Mouse (Mus musculus): ENCODE results near the gene Cacnb3.
"Not testable (repeated sequence)": the region's sequence is repeated elsewhere in the genome, so short reads cannot be mapped to it uniquely, and the experiment has no call there.

Gene Cacnb3

GRCm38 (mm10) chr15:98630540-98630939, at the start of gene Cacnb3:
Cacnb3 (plus strand) TSS chr15:98630840.
- no peak for DNase-seq (ENCODE audit: low spot score in 2 of 2)

- DNase-seq (ENCODE audit: low spot score in 2 of 2), result no peak
Observed at GRCm38 (mm10) chr15:98582410-98582809, 48.2 kb upstream of the Cacnb3 start.

GRCm38 (mm10) chr15:98582996-98583395, 47.6 kb upstream of the Cacnb3 start:
- no peak for DNase-seq (ENCODE audit: low spot score in 2 of 2)

GRCm38 (mm10) chr15:98585421-98585820, 45.2 kb upstream of the Cacnb3 start:
- DNase-seq (ENCODE audit: low spot score in 2 of 2), result no peak

GRCm38 (mm10) chr15:98586141-98586540, 44.5 kb upstream of the Cacnb3 start:
- DNase-seq (ENCODE audit: low spot score in 2 of 2), result not testable (repeated sequence)

- no peak for DNase-seq (ENCODE audit: low spot score in 2 of 2)
Observed at GRCm38 (mm10) chr15:98587751-98588150, 42.9 kb upstream of the Cacnb3 start.

- no peak for DNase-seq (ENCODE audit: low spot score in 2 of 2)
Observed at GRCm38 (mm10) chr15:98589640-98590336, 40.9 kb upstream of the Cacnb3 start.

GRCm38 (mm10) chr15:98591396-98591795, 39.2 kb upstream of the Cacnb3 start:
- no peak for DNase-seq (ENCODE audit: low spot score in 2 of 2)

GRCm38 (mm10) chr15:98594193-98594592, 36.4 kb upstream of the Cacnb3 start:
- no peak for DNase-seq (ENCODE audit: low spot score in 2 of 2)

GRCm38 (mm10) chr15:98595049-98595448, 35.6 kb upstream of the Cacnb3 start:
- no peak for DNase-seq (ENCODE audit: low spot score in 2 of 2)

GRCm38 (mm10) chr15:98596609-98597008, 34.0 kb upstream of the Cacnb3 start:
- no peak for DNase-seq (ENCODE audit: low spot score in 2 of 2)

- DNase-seq (ENCODE audit: low spot score in 2 of 2), result no peak
Observed at GRCm38 (mm10) chr15:98600036-98600709, 30.5 kb upstream of the Cacnb3 start.

- DNase-seq (ENCODE audit: low spot score in 2 of 2), result no peak
Observed at GRCm38 (mm10) chr15:98601832-98602190, 28.8 kb upstream of the Cacnb3 start.

- no peak for DNase-seq (ENCODE audit: low spot score in 2 of 2)
Observed at GRCm38 (mm10) chr15:98602191-98602881, 28.3 kb upstream of the Cacnb3 start.

- DNase-seq (ENCODE audit: low spot score in 2 of 2), result no peak
Observed at GRCm38 (mm10) chr15:98602921-98603458, 27.6 kb upstream of the Cacnb3 start.

GRCm38 (mm10) chr15:98604041-98604575, 26.5 kb upstream of the Cacnb3 start:
- DNase-seq (ENCODE audit: low spot score in 2 of 2), result no peak

GRCm38 (mm10) chr15:98606051-98606536, 24.5 kb upstream of the Cacnb3 start:
- no peak for DNase-seq (ENCODE audit: low spot score in 2 of 2)

- DNase-seq (ENCODE audit: low spot score in 2 of 2), result no peak
Observed at GRCm38 (mm10) chr15:98606739-98607138, 23.9 kb upstream of the Cacnb3 start.

GRCm38 (mm10) chr15:98607557-98607956, 23.1 kb upstream of the Cacnb3 start:
- DNase-seq (ENCODE audit: low spot score in 2 of 2), result no peak

GRCm38 (mm10) chr15:98608058-98608783, 22.4 kb upstream of the Cacnb3 start:
- no peak for DNase-seq (ENCODE audit: low spot score in 2 of 2)

GRCm38 (mm10) chr15:98608784-98609250, 21.8 kb upstream of the Cacnb3 start:
- DNase-seq (ENCODE audit: low spot score in 2 of 2), result peak in 1 of 2 experiments; percentile 44

Measured in urinary bladder, adult 18-20 months (tissue).